Mouse (Mus musculus) liver, embryonic 16.5 days (tissue): ENCODE results near the gene Nxph1. TPM values are rescaled to one million over a fixed set of nuclear protein-coding genes. Genes with fewer than 3 reads are reported as not detected.
A peak's percentile ranks its signal among the peaks of the same experiment; 100 is the strongest.

ENCODE experiments used
- ATAC-seq: fragments of 200-750 bp; cut with Nextera tagmentation; 2 replicates; pipeline ENCODE4 v1.8.0; 2017; ENCODE audit warnings: low read depth, mild to moderate bottlenecking, moderate number of reproducible peaks, moderate library complexity
- H3K27ac ChIP-seq: fragments of 300-500 bp; sonication (generic); 2 replicates; pipeline ENCODE4 v1.5.1; 2014; ENCODE audit warnings: mild to moderate bottlenecking, low read length
- H3K27me3 ChIP-seq: fragments of 300-500 bp; sonication (generic); 2 replicates; pipeline ENCODE4 v1.6.1; 2014; ENCODE audit warnings: low read depth, low read length, mixed read lengths; ENCODE audit not compliant: control insufficient read depth, insufficient read depth
- H3K36me3 ChIP-seq: fragments of 300-500 bp; sonication (generic); 2 replicates; pipeline ENCODE4 v1.6.1; 2014; ENCODE audit warnings: mild to moderate bottlenecking; ENCODE audit not compliant: control insufficient read depth, insufficient read depth
- H3K4me1 ChIP-seq: fragments of 300-500 bp; sonication (generic); 2 replicates; pipeline ENCODE4 v1.6.1; 2014; ENCODE audit warnings: low read depth, low read length, mixed read lengths; ENCODE audit not compliant: control insufficient read depth
- H3K4me2 ChIP-seq: fragments of 300-500 bp; sonication (generic); 2 replicates; pipeline ENCODE4 v1.6.1; 2014; ENCODE audit warnings: low read depth, low read length, mixed read lengths
- H3K4me3 ChIP-seq: fragments of 300-500 bp; sonication (generic); 2 replicates; pipeline ENCODE4 v1.5.1; 2014; ENCODE audit warnings: low read depth, mild to moderate bottlenecking, low read length
- H3K9ac ChIP-seq: fragments of 300-500 bp; sonication (generic); 2 replicates; pipeline ENCODE4 v1.6.1; 2014; ENCODE audit warnings: low read depth, low read length
- H3K9me3 ChIP-seq: fragments of 300-500 bp; sonication (generic); replicated peaks from 2 replicates; pipeline ENCODE4 v1.6.1; 2016; ENCODE audit warnings: low read length; ENCODE audit not compliant: control insufficient read depth
- WGBS: fragments of 180-500 bp; shearing (Covaris S2); extraction: QIAGEN DNeasy Blood & Tissue Kit; methylation state at CpG from one replicate; pipeline ENCODE4 v1.1.7; 2014; ENCODE audit not compliant: insufficient replicate concordance; 5-methylcytosine and 5-hydroxymethylcytosine counted together
- polyA plus RNA-seq: library from polyadenylated mRNA; unstranded; fragments of >200 nt; fragmentation: Nextera tagmentation; extraction: Ambion mirVana; gene quantifications from 2 replicates; pipeline ENCODE4 v1.2.1, GENCODE M21; 2015

The Nxph1 gene
- polyA plus RNA-seq, 1 experiment from 2014 or later = not detected

DNA sequence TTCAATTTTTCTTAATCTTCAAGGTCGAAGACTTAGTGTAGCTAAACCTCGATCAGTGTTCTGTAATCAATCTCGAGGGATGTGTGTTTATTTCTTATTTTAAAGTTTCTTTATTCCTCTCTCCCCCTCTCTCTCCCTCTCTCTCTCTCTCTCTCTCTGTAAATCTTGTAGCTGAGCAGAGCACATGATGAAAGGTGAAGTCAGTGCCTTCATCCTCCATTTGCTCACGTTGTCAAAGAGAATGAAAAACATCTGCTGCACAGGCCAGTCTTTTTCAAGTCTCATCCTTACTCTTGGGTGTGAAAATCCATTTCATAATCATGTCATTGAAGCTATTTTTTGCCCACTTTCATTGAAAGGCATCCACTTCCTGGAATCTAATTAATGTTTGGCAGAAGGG lies 12.1 kb upstream of the Nxph1 start:
- no peaks in the 10 kb centered on the region for H3K9me3 ChIP-seq
- no peaks in the 10 kb centered on the region for H3K36me3 ChIP-seq
- no peak overlapping the region for H3K4me2 ChIP-seq
- no peaks in the 10 kb centered on the region for H3K4me1 ChIP-seq
- H3K27me3 ChIP-seq = no peaks in the 10 kb centered on the region
- no peak overlapping the region for H3K9ac ChIP-seq
- no peak overlapping the region for H3K4me3 ChIP-seq
- 13% methylated on average over 4 of the region's 4 CpGs for WGBS
- no peak for ATAC-seq
- H3K27ac ChIP-seq = no peak overlapping the region

DNA sequence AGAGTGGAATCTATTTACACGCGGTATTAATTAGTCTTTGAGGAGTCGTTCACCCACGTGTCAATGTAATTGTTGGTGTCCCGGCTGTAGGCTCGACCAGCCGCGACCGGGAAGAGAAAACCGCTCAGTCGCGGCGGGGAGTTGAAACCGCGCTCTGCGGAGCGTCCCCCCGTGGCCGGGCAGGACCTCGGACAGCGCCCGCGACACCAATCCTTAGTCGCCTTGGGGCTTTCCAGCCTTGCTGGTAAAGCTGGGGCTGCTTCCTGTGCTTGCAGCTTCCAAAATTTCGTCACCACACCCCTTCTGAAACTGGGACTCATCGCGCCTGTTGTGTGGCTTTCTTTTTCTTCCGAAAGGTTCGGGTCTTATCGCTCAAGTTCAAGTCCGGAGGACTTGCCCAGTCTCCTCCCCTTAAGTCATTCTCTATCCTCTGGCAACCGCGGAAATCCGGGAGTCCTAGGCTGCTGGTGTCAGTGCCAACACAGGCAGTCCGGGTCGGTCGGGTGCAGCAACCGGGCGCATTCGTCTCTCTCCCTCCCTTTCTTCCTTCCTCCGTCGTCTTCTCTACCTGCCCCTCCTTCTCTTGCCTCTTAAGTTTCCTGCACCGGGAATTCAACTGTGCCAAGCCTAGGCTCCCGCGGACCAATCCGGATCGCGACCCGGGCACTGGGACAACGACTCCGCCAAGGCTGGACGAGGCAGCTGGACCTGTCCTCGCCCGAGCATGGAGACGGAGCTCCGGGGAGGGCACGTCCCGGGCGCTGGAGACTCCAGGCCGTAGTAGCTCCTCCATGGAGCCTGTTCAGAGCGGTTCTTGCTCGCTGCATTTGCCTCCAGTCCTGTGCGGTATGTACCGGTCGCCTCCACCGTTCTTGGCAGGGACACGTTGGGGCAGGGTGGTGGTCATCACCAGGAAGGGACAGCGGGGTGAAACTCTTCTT lies 510 bp downstream of the Nxph1 start:
- Histone ChIP-seq H3K27me3 (peaks cover 54% of the 10 kb centered on the region), H3K36me3 (no peaks in the 10 kb centered on the region), H3K9me3 (no peaks in the 10 kb centered on the region), H3K4me2 (peak overlapping the region; percentile 20), H3K4me1 (no peaks in the 10 kb centered on the region; the same call in 1 of the 2 replicates), H3K27ac (no peak overlapping the region), H3K4me3 (no peak overlapping the region; the same call in 1 of the 2 replicates), H3K9ac (no peak overlapping the region)
- no peak for ATAC-seq
- WGBS = 2% methylated on average over 68 of the region's 68 CpGs

- no peak overlapping the region for H3K9ac ChIP-seq
- no peaks in the 10 kb centered on the region for H3K36me3 ChIP-seq
- H3K4me2 ChIP-seq = no peak overlapping the region
- no peaks in the 10 kb centered on the region; the same call in 1 of the 2 replicates for H3K4me1 ChIP-seq
- H3K27ac ChIP-seq = no peak overlapping the region
- H3K4me3 ChIP-seq = no peak overlapping the region
- H3K27me3 ChIP-seq = peaks cover 63% of the 10 kb centered on the region
- WGBS = 2% methylated on average over 31 of the region's 31 CpGs
- ATAC-seq = no peak
- no peaks in the 10 kb centered on the region for H3K9me3 ChIP-seq
Measured at GRCm38 (mm10) chr6:8949665-8950201, 1.5 kb downstream of the Nxph1 start.

DNA sequence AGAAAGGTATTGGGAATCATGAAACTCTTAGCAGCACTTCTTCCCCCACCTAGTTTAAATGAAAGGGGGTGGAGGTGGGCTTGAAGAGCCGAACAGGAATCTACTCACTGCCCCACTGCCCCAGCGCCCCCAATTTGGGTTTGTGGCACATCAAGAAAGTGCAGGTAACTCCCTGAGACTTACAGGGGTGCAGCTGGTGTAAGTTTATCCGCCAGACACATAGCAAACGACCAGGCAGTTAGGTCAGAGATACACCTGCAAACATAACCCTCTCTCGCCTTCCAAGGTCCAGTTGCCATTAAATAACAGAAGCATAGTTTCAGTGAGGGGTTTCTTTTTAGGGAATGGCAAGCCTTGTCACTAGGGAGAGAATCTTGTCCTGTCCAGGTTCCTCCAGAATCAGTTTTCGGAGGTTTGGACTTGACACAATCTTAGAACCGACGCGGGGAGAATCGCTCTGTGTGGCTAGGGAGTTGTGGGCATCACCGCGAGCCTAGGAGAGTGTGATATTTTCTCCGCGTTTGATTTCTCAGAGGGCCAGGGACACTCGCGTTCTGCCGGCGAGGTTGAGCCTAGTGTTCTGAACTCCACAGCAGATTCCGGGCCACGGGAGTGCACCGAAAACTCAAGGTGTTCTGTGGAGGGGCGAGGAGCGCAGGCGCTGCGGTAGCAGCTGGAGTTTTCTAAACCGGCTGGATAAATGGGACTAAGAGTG lies 2.5 kb downstream of the Nxph1 start:
- Histone ChIP-seq H3K27me3 (peaks cover 71% of the 10 kb centered on the region), H3K36me3 (no peaks in the 10 kb centered on the region), H3K4me1 (no peaks in the 10 kb centered on the region; the same call in 1 of the 2 replicates), H3K9me3 (no peaks in the 10 kb centered on the region), H3K4me2 (peak overlapping the region; percentile 39; the same call in 1 of the 2 replicates), H3K4me3 (0 out of 2 replicates have a peak overlapping the region, but pooled peaks have one; percentile 6), H3K9ac (no peak overlapping the region), H3K27ac (no peak overlapping the region)
- ATAC-seq = no peak
- WGBS = 2% methylated on average over 26 of the region's 26 CpGs

- Histone ChIP-seq H3K36me3 (no peaks in the 10 kb centered on the region), H3K27ac (no peak overlapping the region), H3K4me2 (peak overlapping the region; percentile 39; the same call in 1 of the 2 replicates), H3K27me3 (peaks cover 77% of the 10 kb centered on the region), H3K4me1 (no peaks in the 10 kb centered on the region; the same call in 1 of the 2 replicates), H3K9me3 (no peaks in the 10 kb centered on the region), H3K4me3 (0 out of 2 replicates have a peak overlapping the region, but pooled peaks have one; percentile 6), H3K9ac (no peak overlapping the region)
- WGBS = under 1% methylated on average over 24 of the region's 24 CpGs
- ATAC-seq = no peak
Measured at GRCm38 (mm10) chr6:8951326-8951695, 3.1 kb downstream of the Nxph1 start.

DNA sequence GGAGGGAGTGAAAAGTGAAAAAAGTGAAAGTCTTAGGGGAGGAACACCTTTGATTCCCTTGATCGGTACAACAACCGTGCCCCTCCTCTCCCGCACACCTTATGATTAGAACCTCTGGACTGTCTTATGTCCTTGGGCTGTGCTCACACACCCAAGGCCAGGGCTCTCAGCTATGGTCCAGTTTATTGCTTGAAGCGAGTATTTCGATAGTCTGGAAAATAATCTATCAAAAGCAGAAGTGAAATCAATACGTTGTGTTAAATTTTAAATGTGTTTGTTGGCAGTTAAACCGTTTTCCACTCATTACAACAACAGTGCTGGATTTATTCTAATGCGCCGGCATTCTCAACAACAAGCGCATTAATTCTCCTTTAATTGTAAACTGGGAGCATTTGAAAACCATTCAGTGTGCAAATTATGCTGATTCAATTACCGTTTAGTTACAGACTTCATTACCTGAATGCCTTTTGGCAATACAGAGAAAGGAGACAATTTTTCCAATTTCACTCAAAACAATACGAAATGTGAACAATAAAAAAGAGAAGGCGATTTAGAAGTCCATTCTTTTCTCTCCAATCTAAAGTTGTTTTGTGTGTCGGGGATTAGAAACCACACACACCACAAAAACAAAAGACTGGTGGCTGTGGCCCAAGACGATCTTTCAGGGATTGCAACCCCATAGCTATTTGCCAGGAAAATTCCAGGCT lies 3.8 kb downstream of the Nxph1 start:
- 15% methylated on average over 15 of the region's 15 CpGs for WGBS
- Histone ChIP-seq H3K9ac (no peak overlapping the region), H3K27ac (no peak overlapping the region), H3K4me1 (no peaks in the 10 kb centered on the region; the same call in 1 of the 2 replicates), H3K4me3 (no peak overlapping the region), H3K36me3 (no peaks in the 10 kb centered on the region), H3K4me2 (no peak overlapping the region), H3K9me3 (no peaks in the 10 kb centered on the region), H3K27me3 (peaks cover 84% of the 10 kb centered on the region)
- no peak for ATAC-seq

DNA sequence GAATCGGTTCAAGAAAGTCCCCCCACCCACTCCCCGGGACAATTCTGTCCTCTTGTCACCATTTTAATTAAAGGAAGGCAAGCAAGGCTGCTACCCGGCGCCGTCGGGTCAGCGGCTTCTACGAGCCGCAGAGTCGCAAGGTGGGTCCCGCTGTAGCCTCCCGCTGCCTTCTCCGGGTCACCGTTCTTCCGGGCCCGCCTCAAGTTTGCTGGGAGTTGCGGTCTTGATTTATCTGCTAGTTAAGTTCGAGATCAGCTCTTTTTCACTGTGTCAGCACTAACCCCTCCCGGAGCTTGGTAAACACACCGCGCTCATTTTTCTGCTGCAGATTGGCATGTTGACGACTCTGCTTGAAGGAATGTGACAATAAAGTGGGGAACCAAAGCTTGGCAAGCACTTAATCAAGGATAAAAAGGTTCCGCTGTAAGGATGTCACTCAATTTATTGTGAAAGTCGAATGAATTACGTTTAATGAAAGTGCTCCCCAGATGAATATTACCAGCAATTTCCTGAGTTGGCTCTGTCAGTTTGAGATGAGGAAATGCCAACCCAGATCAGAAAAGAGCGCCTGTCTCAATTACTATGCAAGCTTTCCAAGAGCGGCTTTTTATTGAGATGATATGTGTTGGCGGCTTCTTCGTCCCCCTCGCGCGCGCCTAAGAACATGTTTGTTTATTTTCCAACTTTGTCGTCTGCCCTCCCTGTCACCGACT lies 7.7 kb downstream of the Nxph1 start:
- WGBS = 3% methylated on average over 35 of the region's 35 CpGs
- no peak for ATAC-seq
- Histone ChIP-seq H3K4me1 (no peaks in the 10 kb centered on the region), H3K36me3 (no peaks in the 10 kb centered on the region), H3K9ac (no peak overlapping the region), H3K4me3 (no peak overlapping the region), H3K4me2 (no peak overlapping the region), H3K9me3 (no peaks in the 10 kb centered on the region), H3K27ac (no peak overlapping the region), H3K27me3 (peaks cover 53% of the 10 kb centered on the region)
